Mouse (Mus musculus) frontal cortex, postnatal 36 days (tissue): ENCODE results near the gene Rab38.

Experiments used
- DNase-seq, 2 experiments: peaks; one replicate each; pipeline ENCODE4 v3.0.0; 2022; ENCODE audit warnings: low spot score in 2 of 2

Rab38 gene

GRCm38 (mm10) chr7:88527100-88527671 lies 97.1 kb downstream of the Rab38 start:
- no peak for DNase-seq

- DNase-seq, result no peak
Measured at GRCm38 (mm10) chr7:88536127-88536531, 106.1 kb downstream of the Rab38 start.

GRCm38 (mm10) chr7:88536743-88537142 lies 106.7 kb downstream of the Rab38 start:
- DNase-seq, result no peak
